Mouse (Mus musculus) layer of hippocampus, adult 9-11 months (tissue): ENCODE measurements at regions not wholly inside any gene's neighbourhood (a gene's known extent, or its start where the extent isn't known, plus 50 kb on each side); places are given as distances from the start of the nearest gene placed in this dataset.

Source experiments
- DNase-seq: peaks from one replicate; pipeline ENCODE4 v3.0.0; 2022

DNA sequence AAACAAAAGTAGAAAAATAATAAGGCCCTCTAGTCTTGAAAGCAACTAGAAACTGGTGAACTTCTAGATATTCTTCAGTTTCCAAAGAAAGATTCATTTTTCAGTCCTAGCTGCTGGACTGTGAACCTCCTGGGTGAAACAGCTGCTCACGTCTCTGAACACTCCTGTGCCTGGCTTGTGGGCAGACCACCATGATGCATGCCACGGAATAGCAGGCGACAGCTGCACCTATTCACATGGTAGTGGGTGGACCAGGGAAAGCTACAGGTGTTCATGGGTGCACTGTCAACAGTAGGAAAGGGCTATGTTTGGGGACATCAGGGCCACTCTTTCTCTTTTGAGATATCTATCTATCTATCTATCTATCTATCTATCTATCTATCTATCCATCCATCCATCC, 203.7 kb downstream of the Fndc1 start:
- DNase-seq, result no peak

DNA sequence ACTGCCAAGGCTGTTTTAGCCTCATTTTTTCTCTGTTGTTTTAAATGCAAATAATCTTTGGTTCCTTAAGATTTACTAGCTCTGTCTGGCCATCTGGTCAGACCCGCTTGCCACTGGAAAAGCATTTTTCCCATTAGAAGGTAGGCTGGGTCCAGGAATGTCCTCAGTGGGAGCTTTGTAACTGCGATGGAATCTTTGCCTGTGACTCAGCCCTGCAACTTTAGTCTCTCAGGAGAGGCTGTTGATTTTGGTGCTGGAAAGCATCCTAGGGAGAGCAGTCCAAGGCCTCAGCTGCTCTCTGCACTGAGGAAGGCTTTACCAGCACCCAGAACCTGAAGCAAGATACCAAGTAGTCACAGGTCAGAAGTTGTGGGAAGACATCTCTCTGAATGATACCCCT, 205.8 kb downstream of the Fndc1 start:
- DNase-seq, result no peak

DNA sequence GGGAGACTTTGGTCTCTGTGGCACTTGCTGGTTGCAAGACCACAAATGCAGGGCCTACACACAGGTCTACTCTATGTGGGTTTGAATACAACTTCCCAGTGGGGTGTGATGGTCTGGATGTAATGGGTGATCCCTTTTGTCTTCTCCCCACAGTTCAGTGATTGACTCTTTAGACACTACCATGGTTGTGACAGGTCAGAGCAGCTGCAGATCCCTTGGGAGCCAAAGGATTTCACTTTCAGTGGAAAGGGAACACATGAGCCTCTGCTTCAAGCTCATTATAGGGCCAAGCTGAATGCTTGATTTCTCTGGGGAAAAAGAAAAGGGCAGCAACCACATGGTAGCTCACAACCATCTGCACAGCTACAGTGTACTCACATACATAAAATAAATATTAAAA, 206.9 kb downstream of the Fndc1 start:
- DNase-seq, result peak; percentile 9

DNA sequence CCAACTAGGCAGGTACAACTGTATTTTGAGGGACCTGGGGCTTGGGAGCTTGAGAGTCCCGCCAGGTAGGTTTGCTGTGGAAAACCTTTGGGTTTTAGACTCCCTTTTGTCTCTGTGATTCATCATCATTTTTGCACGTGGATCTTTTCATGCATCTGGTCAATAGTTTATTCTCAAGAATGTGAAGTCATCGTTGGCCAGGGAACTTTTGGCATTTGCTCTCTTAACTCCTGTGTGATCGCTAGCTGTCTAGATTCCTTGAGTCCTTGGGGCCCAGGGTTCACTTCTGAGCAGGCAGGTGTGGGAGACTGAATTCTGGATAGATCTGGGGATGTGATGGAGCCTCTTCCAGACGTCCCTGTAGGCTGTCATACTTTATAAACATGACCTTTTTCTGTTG, 207.5 kb downstream of the Fndc1 start:
- no peak for DNase-seq

DNA sequence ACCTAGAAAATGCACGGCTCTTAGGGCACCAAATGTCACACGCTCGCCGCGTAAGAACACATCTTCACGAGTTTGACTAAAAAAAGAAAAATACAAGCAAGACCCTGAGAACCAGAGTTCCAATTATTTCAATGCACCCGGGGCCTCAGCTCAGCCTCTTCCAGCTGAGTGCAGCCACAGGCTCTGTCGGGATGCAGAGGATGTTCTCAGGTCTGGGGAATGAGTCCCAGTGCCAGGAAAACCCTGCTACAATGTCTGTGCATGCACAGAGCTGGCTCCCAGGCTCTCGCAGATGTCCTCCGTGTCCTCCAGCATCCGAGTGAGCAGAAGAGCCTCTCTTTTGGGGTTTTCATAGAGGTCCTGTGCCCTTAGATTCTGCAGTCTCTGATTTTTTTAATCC, 219.1 kb downstream of the Fndc1 start:
- DNase-seq, result no peak

DNA sequence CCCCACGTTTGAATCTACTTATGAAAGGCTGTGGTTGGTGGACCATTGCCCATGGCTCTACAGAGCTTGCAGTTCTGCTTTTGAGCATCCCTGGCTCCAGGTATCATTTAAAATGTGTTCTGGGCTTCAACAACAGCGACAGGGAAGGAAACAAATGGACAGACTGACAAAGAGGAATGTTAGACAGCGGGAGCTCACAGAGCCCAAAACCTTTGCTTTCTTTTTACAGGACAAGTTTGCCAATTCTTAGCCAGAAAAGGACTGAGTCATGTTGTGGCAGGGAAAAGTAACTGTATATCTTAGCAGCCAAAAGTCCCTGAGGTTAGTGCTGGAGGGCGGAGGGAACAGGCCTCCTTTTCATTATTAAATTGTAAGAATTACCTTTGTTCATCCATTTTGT, 219.7 kb downstream of the Fndc1 start:
- DNase-seq, result no peak

DNA sequence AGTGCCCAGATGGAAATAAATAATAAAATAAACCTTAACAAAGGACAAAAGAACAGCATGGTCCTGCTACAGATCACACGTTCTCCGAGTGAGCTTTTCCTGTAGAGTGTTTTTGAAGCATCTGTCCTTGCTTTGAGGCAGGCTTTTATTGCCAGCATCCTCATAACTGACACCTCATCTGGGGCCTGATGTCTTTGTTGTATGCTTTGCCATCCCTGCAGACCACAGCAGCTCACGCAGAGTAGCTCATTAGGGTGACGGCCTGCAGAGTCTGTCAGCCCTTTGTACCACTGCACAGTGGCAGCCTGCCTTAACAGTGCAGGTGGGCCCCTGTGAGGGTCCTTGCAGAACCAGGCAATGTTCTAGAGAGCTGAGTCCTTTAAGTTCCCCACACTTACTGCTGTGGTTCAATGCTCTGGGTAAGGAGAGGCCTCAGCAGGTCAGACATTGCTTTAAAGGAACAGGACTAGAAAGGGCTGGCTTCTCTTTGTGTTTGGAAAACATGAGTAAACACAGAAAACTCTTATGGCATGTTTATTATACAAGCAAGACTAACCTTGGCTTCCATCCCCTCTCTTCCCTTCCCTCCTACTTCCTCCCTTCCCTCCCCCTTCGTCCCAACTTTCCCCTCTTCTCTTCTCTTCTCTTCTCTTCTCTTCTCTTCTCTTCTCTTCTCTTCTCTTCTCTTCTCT, 219.7 kb upstream of the Unc93a2 start:
- DNase-seq, result no peak

DNA sequence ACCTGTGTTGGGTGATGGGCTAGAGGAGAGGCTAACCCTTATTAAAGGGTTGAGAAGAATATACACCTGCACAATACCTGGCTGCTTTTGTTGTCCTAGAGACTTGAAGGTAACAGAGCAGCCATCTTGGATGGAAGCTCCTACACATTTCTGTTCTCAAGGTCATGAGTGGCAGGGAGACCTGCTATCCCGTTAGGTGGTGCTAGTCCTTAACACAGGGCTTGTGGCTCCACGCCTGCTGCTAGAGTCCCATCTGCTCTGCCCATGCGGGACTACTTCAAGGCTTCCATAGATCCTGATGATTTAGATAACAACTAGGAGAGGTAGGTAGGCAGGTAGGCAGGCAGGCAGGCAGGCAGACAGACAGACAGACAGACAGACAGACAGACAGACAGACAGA, 218.8 kb upstream of the Unc93a2 start:
- DNase-seq, result no peak

DNA sequence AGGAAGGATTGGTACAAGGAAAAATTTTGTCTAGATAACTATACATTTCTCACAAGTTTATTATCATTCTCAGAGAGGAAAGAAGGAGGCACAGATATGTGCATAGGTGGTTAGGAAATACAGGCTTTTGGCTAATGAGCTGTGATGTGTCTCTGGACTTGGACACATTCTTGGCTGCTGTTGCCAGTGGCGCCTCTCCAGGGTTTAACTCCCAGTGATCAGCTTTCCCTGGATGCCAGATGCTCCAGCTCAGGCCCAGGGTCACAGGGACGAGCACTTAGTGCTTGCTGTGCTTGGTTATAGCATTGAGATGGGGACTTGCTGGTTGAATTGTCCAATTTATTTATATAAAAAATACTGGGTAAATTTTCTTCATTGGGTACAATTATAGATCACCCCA, 215.3 kb upstream of the Unc93a2 start:
- DNase-seq, result no peak

DNA sequence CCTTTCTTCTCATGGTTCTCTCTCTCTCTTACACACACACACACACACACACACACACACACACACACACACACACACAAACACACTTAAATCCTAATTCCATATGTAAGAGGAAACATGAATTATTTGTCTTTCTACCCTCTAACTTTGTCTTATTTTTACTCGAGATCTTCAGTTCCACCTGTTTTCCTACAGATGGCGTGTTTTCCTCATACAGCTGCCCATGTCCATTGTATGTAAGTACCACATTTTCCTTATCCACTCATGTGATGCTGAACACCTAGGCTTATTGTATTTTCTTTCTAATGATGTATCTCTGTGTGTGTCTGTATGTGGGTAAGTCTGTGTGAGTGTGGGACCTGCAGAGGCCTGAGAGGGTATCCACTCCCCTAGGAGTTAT, 212.2 kb upstream of the Unc93a2 start:
- DNase-seq, result no peak

DNA sequence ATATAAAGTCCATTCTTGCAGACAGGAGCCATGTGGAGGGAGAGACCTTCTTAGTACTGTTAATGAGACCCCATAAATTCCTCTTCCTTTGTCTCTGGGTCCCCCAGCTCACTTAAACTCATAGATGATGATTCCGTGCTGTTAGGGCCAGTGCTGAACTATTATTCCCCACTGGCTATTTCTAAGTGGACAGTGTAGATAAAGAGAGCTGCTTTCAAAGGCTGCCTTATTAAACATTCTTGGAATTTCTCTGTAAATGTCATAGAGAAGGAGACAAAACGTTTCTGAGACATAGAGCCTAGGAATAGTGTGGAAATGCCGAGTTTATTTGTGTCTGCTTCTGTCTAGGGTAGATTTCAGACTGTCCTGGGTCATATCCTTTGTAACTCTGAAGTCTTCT, 209.5 kb upstream of the Unc93a2 start:
- no peak for DNase-seq

DNA sequence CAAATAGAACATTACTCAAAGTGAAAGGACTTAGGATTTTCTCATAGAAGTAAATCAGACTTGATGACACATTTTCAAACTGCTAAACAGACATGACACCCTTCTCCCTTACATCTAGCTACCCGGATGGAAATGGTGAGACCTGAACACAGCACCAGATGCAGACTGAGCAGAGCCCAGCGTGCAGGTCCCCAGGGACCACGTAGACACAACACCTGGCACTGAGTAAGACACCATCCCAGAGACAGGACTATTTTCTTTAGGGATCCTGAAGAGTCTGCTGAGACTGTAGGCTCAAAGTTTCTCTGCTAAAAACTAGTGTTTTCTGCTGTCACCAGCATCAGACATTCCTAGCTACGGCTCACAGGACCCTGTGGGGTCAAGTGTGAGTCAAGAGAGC, 207.2 kb upstream of the Unc93a2 start:
- DNase-seq, result no peak

DNA sequence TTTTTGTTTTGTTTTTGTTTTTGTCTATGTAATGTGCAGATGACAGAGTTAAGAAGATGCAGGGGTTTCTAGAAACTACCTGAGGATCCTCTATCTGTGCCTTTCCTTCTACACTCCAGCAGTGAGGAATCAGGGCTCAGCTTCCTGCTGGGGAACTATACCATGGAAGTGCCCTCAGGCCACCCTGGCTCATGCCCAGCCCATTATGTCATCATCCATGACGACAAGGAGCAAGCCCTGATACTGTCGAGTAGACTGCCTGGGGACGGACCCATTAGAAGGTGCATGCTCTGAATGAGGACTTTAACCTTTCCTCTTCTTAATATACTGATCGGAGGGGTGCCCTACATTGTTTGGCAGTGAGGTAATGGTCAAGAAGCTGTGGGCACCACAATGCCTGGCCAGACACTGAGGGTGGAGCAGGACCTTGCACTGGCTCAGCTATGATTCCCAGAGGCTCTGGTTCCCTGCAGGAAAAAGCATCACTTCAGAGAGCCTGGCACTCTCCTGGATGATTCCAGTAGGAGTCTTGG, 197.7 kb upstream of the Unc93a2 start:
- DNase-seq, result no peak

DNA sequence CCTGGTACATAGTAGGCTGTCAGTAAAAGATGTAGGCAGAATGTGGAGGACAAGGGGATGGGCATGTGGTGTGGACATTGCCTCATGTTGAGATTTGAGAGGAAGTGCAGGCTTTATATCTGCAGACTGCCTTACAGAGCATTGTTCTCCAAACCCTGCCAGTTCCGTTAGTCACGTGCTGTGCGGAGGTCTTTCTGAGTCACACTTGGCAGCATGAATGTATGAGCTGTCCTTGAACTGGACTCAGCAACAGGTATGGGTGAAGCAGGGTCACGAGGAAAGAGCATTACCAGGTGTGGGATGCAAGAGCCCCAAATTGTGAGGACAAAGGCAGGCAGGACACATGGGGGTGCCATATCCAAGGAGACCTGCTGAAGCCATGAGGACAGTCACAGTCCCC, 193.8 kb upstream of the Unc93a2 start:
- DNase-seq, result no peak

DNA sequence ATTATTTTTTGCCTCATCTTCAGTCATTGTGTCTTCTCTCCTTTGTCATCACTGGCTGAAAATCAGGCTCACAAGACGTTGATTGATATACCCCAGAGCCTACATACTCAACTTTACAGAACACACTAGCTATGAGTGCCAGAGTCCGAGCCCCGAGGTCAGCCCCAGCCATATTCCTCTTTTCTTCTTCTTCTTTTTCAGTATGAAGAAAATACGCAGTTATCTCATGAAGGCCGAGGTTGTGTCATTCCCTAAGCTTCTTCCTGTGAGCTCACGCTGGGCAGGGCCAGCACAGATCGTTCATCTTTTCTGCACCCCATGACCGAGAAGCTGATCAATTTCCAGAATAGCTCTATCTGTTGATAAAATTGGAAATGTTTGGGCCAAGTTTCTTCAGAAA, 192.7 kb upstream of the Unc93a2 start:
- DNase-seq, result no peak

DNA sequence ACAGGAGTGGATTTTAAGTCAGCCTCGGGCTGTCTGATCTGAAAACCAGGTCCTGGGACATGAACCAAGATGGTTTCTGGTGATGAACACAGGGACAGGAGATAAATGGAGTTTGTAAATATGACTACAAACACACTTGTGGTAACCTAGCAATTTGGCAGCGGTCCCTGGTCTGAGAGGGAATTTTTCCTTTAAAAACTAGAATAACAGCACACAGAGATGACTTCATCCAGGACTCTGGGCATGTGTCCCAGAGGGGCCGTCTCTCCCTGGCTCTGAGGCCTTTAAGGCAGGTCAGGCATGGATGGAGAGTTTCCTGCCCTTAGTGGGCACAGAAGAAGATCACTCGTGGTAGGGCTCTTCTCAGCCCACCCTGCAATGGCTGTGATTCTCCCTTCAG, 192.0 kb upstream of the Unc93a2 start:
- peak; percentile 33 for DNase-seq

DNA sequence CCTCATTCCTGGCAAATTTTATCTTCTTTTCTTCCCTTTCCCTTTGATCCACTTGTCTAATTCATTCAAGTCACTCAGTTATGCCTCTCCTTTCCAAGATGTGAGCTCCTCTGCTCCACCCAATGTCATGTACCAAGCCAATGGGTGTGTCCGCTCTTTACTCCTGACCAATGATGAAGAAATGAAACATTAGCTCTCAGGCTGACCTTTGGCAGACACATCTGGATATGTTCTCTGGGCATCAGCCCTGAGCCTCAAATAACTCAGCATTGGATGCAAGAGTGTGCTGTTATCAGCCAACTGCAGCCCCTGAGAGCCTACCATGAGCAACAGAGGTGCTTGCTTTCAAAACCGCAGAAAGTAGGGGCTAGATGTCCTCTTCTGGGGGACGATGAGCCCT, 186.2 kb upstream of the Unc93a2 start:
- no peak for DNase-seq

DNA sequence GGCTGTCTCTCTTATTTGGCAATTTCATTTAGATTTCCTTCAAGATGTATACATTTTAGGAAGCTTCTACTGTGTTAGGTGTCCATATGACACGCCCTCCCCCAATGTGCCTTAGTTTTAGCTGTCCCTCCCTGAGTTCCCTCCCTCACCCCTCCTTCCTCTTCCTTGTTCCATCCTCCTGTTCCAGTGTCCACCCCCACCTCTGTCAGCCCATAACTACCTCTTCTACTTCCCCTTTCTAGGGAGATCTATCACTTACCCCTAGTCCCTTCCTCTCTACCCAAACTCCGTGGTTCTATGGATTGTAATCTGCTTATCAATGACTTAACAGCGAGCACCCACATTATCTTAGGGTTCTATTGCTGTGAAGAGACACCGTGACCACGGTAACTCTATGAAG, 183.2 kb upstream of the Unc93a2 start:
- DNase-seq, result no peak

DNA sequence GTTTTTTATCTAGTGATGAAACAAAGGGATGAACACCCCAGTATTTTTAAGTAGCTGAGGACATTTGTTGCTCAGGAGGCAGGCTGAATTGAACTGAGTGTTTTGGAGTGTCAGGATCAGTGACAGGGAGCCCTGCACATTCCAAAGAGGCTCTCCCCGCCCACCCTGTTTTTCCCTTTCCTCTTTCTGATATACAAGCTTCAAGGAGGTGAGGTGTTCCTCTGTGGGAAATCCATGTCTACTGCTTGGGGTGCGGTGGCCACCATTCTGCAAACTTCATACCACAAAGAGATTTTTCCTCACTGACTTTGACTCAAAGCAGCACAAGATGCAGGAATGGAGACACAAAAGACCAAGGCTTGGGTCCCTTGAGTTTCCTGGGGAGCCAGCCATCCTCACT, 180.5 kb upstream of the Unc93a2 start:
- DNase-seq, result no peak

DNA sequence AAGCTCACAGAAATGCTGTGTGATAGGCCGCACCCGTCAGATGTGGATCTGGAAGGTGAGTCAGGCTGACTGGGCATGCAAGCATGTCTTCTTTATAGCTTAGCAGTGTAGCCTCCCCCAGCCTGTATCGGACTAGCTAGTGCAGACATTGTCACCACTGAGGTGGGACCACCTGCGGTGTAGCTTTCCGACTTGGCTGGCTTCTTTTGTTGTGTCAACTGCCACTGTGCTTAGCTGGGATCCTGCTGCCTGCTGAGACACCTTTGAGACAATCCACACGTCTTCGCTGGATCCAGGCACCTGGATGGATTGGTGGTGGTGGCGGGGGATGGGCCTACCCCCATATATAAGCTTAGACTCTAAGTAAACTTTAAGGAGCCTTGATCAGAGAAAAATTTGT, 177.7 kb upstream of the Unc93a2 start:
- DNase-seq, result no peak

DNA sequence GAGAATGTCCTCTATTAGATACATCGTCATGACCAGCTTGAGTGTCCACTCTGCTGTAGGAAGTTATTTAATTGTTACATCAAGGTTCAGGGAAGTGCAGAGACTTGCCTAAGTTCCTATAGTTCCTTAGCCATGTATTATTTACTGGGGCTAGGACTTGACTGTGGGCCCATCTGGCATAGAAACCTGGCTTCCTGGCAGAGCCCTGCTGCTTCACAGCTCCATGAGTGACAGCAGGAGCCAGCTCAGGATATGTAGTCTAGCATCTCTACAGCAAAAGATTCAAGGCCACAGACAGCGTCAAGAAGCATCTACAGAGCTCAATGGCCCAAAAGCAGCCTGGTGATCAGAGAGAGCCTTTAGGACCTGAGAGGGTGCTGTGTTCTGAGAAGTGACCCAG, 163.2 kb upstream of the Unc93a2 start:
- DNase-seq, result peak; percentile 54

DNA sequence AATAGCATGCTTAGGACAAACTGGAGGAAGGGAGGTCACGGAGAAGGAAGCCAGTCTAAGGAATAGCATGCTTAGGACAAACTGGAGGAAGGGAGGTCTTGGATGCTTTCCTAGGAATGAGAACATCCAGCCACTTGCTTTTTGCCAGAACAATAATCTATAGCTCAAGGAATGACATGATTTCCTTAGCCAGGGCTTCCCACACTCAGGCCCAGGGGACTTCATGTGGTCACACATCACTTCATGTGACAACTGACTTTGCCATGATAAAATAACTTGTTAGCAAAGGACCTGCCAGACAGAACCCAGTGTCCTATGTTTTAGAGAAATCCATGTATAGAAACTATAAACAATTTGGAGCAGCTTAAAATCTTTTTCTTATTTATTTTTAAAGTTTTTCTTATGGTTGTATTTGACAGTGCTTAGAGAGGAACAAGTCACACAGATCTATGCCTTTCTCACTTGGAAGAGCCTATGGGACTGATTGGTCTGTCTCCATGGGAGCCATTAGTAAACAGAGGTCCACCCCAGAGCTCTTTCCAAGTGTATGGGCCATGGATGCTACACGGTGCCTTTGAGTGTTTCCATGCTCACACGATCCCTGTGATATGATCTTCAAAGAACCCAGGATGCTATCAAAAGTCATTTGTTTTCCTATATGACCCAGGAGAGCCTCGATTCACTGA, 153.3 kb upstream of the Unc93a2 start:
- DNase-seq, result no peak

DNA sequence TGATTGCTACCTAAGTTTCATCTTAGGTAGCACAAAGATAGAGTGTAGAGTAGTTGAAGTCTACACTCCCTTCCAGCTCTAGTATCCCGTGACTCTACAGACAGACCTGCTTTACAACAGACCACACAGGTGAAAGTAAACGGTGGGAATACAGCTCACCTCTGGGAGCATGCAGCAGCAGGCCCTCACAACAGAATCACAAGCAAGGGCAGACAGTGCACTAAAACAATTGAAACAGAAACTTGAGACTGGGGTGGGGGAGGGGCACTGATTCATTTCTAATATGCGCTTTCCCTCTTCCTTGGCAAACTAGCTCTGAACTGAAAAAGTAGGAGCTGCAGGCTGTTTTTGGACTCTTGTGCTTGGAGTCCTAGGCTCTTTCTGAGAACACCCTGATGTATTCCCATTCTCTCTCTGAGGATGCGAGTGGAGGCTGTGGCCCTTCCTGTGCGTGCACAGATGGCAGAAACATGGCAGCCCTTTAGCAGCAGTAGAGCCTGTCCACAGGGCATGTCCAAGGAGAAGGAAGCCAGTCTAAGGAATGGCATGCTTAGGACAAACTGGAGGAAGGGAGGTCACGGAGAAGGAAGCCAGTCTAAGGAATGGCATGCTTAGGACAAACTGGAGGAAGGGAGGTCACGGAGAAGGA, 152.5 kb upstream of the Unc93a2 start:
- DNase-seq, result no peak

DNA sequence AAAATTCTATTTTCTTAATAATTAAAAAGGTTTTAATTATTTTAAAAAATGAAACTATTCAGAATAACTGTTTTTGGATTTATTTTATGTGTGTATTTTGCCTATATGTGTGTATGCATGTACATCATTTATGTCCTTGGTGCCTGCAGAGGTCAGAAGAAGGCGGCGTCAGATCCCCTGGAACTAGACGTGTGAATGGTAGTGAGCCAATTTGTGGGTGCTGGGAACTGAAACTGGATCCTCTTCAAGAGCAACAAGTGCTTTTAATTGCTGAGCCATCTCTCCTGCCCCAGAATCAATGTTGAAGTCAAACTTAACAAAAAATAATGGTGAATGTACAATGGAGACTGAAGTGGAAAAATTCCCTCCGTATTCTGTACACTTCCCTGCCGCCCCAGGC, 151.9 kb upstream of the Unc93a2 start:
- DNase-seq, result no peak
